Mouse (Mus musculus): ENCODE measurements around the gene Crb2.

The Crb2 gene

GRCm38 (mm10) chr2:37776016-37776415 is at the start of gene Crb2:
Crb2 (plus strand) TSS chr2:37776249.
- no peak for DNase-seq (ENCODE audit: low spot score in 2 of 2)

GRCm38 (mm10) chr2:37731241-37731801 is 44.7 kb upstream of the Crb2 start:
- no peak for DNase-seq (ENCODE audit: low spot score in 2 of 2)

GRCm38 (mm10) chr2:37734979-37735806 is 40.9 kb upstream of the Crb2 start:
- no peak for DNase-seq (ENCODE audit: low spot score in 2 of 2)

- no peak for DNase-seq (ENCODE audit: low spot score in 2 of 2)
Measured at GRCm38 (mm10) chr2:37735807-37736188, 40.3 kb upstream of the Crb2 start.

GRCm38 (mm10) chr2:37741806-37742554 is 34.1 kb upstream of the Crb2 start:
- no peak for DNase-seq (ENCODE audit: low spot score in 2 of 2)

- no peak for DNase-seq (ENCODE audit: low spot score in 2 of 2)
Measured at GRCm38 (mm10) chr2:37744773-37745395, 31.2 kb upstream of the Crb2 start.

GRCm38 (mm10) chr2:37746293-37747049 is 29.6 kb upstream of the Crb2 start:
- DNase-seq (ENCODE audit: low spot score in 2 of 2): no peak

- no peak for DNase-seq (ENCODE audit: low spot score in 2 of 2)
Measured at GRCm38 (mm10) chr2:37747909-37748308, 28.1 kb upstream of the Crb2 start.

GRCm38 (mm10) chr2:37748442-37749066 is 27.5 kb upstream of the Crb2 start:
- no peak for DNase-seq (ENCODE audit: low spot score in 2 of 2)

GRCm38 (mm10) chr2:37749323-37749722 is 26.7 kb upstream of the Crb2 start:
- DNase-seq (ENCODE audit: low spot score in 2 of 2): no peak

- DNase-seq (ENCODE audit: low spot score in 2 of 2): no peak
Measured at GRCm38 (mm10) chr2:37751114-37751513, 24.9 kb upstream of the Crb2 start.

- no peak for DNase-seq (ENCODE audit: low spot score in 2 of 2)
Measured at GRCm38 (mm10) chr2:37756220-37756930, 19.7 kb upstream of the Crb2 start.

GRCm38 (mm10) chr2:37757016-37757415 is 19.0 kb upstream of the Crb2 start:
- no peak for DNase-seq (ENCODE audit: low spot score in 2 of 2)

- DNase-seq (ENCODE audit: low spot score in 2 of 2): no peak
Measured at GRCm38 (mm10) chr2:37757784-37758183, 18.3 kb upstream of the Crb2 start.

GRCm38 (mm10) chr2:37758343-37759015 is 17.6 kb upstream of the Crb2 start:
- DNase-seq (ENCODE audit: low spot score in 2 of 2): no peak

- DNase-seq (ENCODE audit: low spot score in 2 of 2): no peak
Measured at GRCm38 (mm10) chr2:37760633-37761032, 15.4 kb upstream of the Crb2 start.

GRCm38 (mm10) chr2:37763638-37764037 is 12.4 kb upstream of the Crb2 start:
- no peak for DNase-seq (ENCODE audit: low spot score in 2 of 2)

GRCm38 (mm10) chr2:37764514-37764913 is 11.5 kb upstream of the Crb2 start:
- DNase-seq (ENCODE audit: low spot score in 2 of 2): no peak

- DNase-seq (ENCODE audit: low spot score in 2 of 2): peak; percentile 38 to 39
Measured at GRCm38 (mm10) chr2:37765082-37765483, 11.0 kb upstream of the Crb2 start.
